Mouse (Mus musculus) midbrain, postnatal 0 days (tissue): Measurements from ENCODE around the gene Prkcq. TPM values are rescaled to one million over a fixed set of nuclear protein-coding genes. Genes with fewer than 3 reads are reported as not detected.

ENCODE experiments used
- ATAC-seq: fragments of 200-750 bp; cut with Nextera tagmentation; 2 replicates; pipeline ENCODE4 v1.8.0; 2017; ENCODE audit warnings: moderate number of reproducible peaks, mild to moderate bottlenecking, moderate TSS enrichment, moderate library complexity; ENCODE audit not compliant: low FRiP score
- DNase-seq: peaks from one replicate; pipeline ENCODE4 v3.0.0-alpha.2; 2015; ENCODE audit warnings: low spot score
- H3K27ac ChIP-seq: fragments of 300-500 bp; sonication (generic); 2 replicates; pipeline ENCODE4 v1.5.1; 2014; ENCODE audit warnings: low read depth, mild to moderate bottlenecking, low read length, mixed read lengths
- H3K27me3 ChIP-seq: fragments of 300-500 bp; sonication (generic); 2 replicates; pipeline ENCODE4 v1.6.1; 2014; ENCODE audit warnings: low read length, control low read depth, mixed read lengths; ENCODE audit not compliant: insufficient read depth
- H3K36me3 ChIP-seq: fragments of 300-500 bp; sonication (generic); 2 replicates; pipeline ENCODE4 v1.6.1; 2014; ENCODE audit warnings: low read length, control low read depth, mixed read lengths; ENCODE audit not compliant: insufficient read depth
- H3K4me1 ChIP-seq: fragments of 300-500 bp; sonication (generic); 2 replicates; pipeline ENCODE4 v1.6.1; 2014; ENCODE audit warnings: mild to moderate bottlenecking, control low read depth, antibody characterized with exemption, low read length, mixed read lengths; ENCODE audit not compliant: insufficient read depth
- H3K4me2 ChIP-seq: fragments of 300-500 bp; sonication (generic); 2 replicates; pipeline ENCODE4 v1.6.1; 2014; ENCODE audit warnings: low read depth, mild to moderate bottlenecking, low read length, mixed read lengths; ENCODE audit not compliant: poor library complexity, severe bottlenecking
- H3K4me3 ChIP-seq: fragments of 300-500 bp; sonication (generic); 2 replicates; pipeline ENCODE4 v1.5.1; 2014; ENCODE audit warnings: low read depth, mild to moderate bottlenecking, low read length, moderate library complexity
- H3K9ac ChIP-seq: fragments of 300-500 bp; sonication (generic); replicated peaks from 2 replicates; pipeline ENCODE4 v1.6.1; 2014; ENCODE audit warnings: mild to moderate bottlenecking, low read length, moderate library complexity, mixed read lengths; ENCODE audit not compliant: poor library complexity, severe bottlenecking
- H3K9me3 ChIP-seq: fragments of 300-500 bp; sonication (generic); 2 replicates; pipeline ENCODE4 v1.6.1; 2016; ENCODE audit warnings: low read length, control low read depth
- CTCF ChIP-seq: IDR thresholded peaks from 2 replicates; pipeline ENCODE4 v1.5.1; 2016; ENCODE audit warnings: antibody characterized with exemption, mild to moderate bottlenecking
- WGBS: fragments of 180-500 bp; shearing (Covaris S2); extraction: QIAGEN DNeasy Blood & Tissue Kit; methylation state at CpG from one replicate; pipeline ENCODE4 v1.1.7; 2014; 5-methylcytosine and 5-hydroxymethylcytosine counted together
- polyA plus RNA-seq: library from polyadenylated mRNA; unstranded; fragments of >200 nt; fragmentation: Nextera tagmentation; extraction: Ambion mirVana; gene quantifications from 2 replicates; pipeline ENCODE4 v1.2.1, GENCODE M21; 2015
- total RNA-seq: library from RNA; depleted of rRNA; stranded (reverse); fragments of >200 nt; gene quantifications from 2 replicates; pipeline ENCODE4 v1.2.3, GENCODE M21; 2014

Prkcq gene
- total and polyA plus RNA-seq, 2 experiments from 2014 or later, result 7.1 to 8.2 TPM

GRCm38 (mm10) chr2:11162701-11163100 lies 9.2 kb upstream of the Prkcq start:
- H3K9ac ChIP-seq, result no peak overlapping the region
- ATAC-seq, result no peak
- no peaks in the 10 kb centered on the region for H3K4me1 ChIP-seq
- H3K36me3 ChIP-seq, result no peaks in the 10 kb centered on the region
- WGBS, result 73% methylated on average over 3 of the region's 3 CpGs
- no peak for DNase-seq
- H3K9me3 ChIP-seq, result no peaks in the 10 kb centered on the region
- TF ChIP-seq CTCF, result no peak
- H3K4me2 ChIP-seq, result no peak overlapping the region
- no peaks in the 10 kb centered on the region for H3K27me3 ChIP-seq
- no peak overlapping the region for H3K4me3 ChIP-seq
- H3K27ac ChIP-seq, result no peak overlapping the region

- TF ChIP-seq CTCF, result no peak
- Histone ChIP-seq H3K27me3 (no peaks in the 10 kb centered on the region), H3K27ac (no peak overlapping the region), H3K9ac (no peak overlapping the region), H3K4me2 (no peak overlapping the region), H3K4me3 (no peak overlapping the region), H3K36me3 (no peaks in the 10 kb centered on the region), H3K4me1 (no peaks in the 10 kb centered on the region), H3K9me3 (no peaks in the 10 kb centered on the region)
- ATAC-seq, result no peak
- 81% methylated on average over 3 of the region's 3 CpGs for WGBS
- no peak for DNase-seq
Observed at GRCm38 (mm10) chr2:11164170-11164569, 7.7 kb upstream of the Prkcq start.

- H3K4me2 ChIP-seq, result no peak overlapping the region
- ATAC-seq (no peak), DNase-seq (no peak)
- no peak overlapping the region for H3K9ac ChIP-seq
- H3K4me1 ChIP-seq, result 0 out of 2 replicates have a peak, but pooled peaks cover 3% of the 10 kb centered on the region
- WGBS, result 71% methylated on average over 6 of the region's 6 CpGs
- H3K27ac ChIP-seq, result no peak overlapping the region
- no peaks in the 10 kb centered on the region for H3K36me3 ChIP-seq
- no peaks in the 10 kb centered on the region for H3K9me3 ChIP-seq
- TF ChIP-seq CTCF, result peak; percentile 18; the same call in 1 of the 2 replicates
- no peak overlapping the region for H3K4me3 ChIP-seq
- no peaks in the 10 kb centered on the region for H3K27me3 ChIP-seq
Observed at GRCm38 (mm10) chr2:11169721-11170335, 2.1 kb upstream of the Prkcq start.

GRCm38 (mm10) chr2:11172831-11173414 lies 1.0 kb downstream of the Prkcq start:
- 13% methylated on average over 9 of the region's 9 CpGs for WGBS
- H3K27me3 ChIP-seq, result no peaks in the 10 kb centered on the region
- H3K4me2 ChIP-seq, result peak overlapping the region; percentile 83
- 0 out of 2 replicates have a peak, but pooled peaks cover 3% of the 10 kb centered on the region for H3K4me1 ChIP-seq
- peak overlapping the region; percentile 53 for H3K4me3 ChIP-seq
- H3K36me3 ChIP-seq, result no peaks in the 10 kb centered on the region
- ATAC-seq, result no peak
- no peak for TF ChIP-seq CTCF
- DNase-seq, result peak; percentile 15
- H3K9me3 ChIP-seq, result no peaks in the 10 kb centered on the region
- H3K27ac ChIP-seq, result no peak overlapping the region
- no peak overlapping the region for H3K9ac ChIP-seq

GRCm38 (mm10) chr2:11173521-11173920 lies 1.6 kb downstream of the Prkcq start:
- Histone ChIP-seq H3K9ac (no peak overlapping the region), H3K27ac (no peak overlapping the region), H3K4me1 (0 out of 2 replicates have a peak, but pooled peaks cover 3% of the 10 kb centered on the region), H3K4me3 (0 out of 2 replicates have a peak overlapping the region, but pooled peaks have one; percentile 53), H3K4me2 (peak overlapping the region; percentile 83), H3K9me3 (no peaks in the 10 kb centered on the region), H3K27me3 (no peaks in the 10 kb centered on the region), H3K36me3 (no peaks in the 10 kb centered on the region)
- WGBS, result 44% methylated on average over 4 of the region's 4 CpGs
- DNase-seq (no peak), ATAC-seq (no peak)
- no peak for TF ChIP-seq CTCF

- Histone ChIP-seq H3K27ac (no peak overlapping the region), H3K4me2 (peak overlapping the region; percentile 6; the same call in 1 of the 2 replicates), H3K36me3 (no peaks in the 10 kb centered on the region), H3K27me3 (no peaks in the 10 kb centered on the region), H3K4me3 (no peak overlapping the region), H3K9me3 (no peaks in the 10 kb centered on the region), H3K9ac (no peak overlapping the region), H3K4me1 (0 out of 2 replicates have a peak, but pooled peaks cover 3% of the 10 kb centered on the region)
- TF ChIP-seq CTCF, result no peak
- 79% methylated on average over 4 of the region's 4 CpGs for WGBS
- DNase-seq, result no peak
- no peak for ATAC-seq
Observed at GRCm38 (mm10) chr2:11174101-11174500, 2.2 kb downstream of the Prkcq start.
